Comparison of ENCODE assay signal across 12 mouse cellular contexts in genomic region chr6:118070321-118071012, GRCm38 (mm10). TPM values are rescaled to one million over a fixed set of nuclear protein-coding genes. Genes with fewer than 3 reads are reported as not detected.
DNase-seq lines count a peak whose midpoint lies in the region; ATAC-seq and TF ChIP-seq lines count a peak whose summit lies in the region.
"Had no signal": no experiment of that assay in that cellular context is flagged by ENCODE, and none has a peak within 500 bp of the region (broad histone marks: within the 10 kb centered on the region; RNA-seq: fewer than 3 reads in every experiment).

No protein-coding gene starts in this region.

- no peaks in the 10 kb centered on the region for H3K9me3 ChIP-seq in hindbrain, postnatal 0 days (ENCODE audit: low read length)
- no peaks in the 10 kb centered on the region for H3K9me3 ChIP-seq in hindbrain, embryonic 10.5 days
- H3K9me3 ChIP-seq in liver, postnatal 0 days (ENCODE audit: low read length) = no peaks in the 10 kb centered on the region
- H3K9me3 ChIP-seq: hindbrain, embryonic 13.5 days; lung, embryonic 15.5 days had no signal

- H3K27ac ChIP-seq in hindbrain, postnatal 0 days = peak overlapping the region; percentile 2; the same call in 1 of the 2 replicates
- H3K27ac ChIP-seq in hindbrain, embryonic 10.5 days = no peak overlapping the region
- H3K27ac ChIP-seq in liver, postnatal 0 days (ENCODE audit: low read depth) = no peak overlapping the region
- H3K27ac ChIP-seq: hindbrain, embryonic 13.5 days; lung, embryonic 15.5 days had no signal

- no peak overlapping the region for H3K4me2 ChIP-seq in hindbrain, postnatal 0 days (ENCODE audit: low read depth, low read length)
- no peak overlapping the region for H3K4me2 ChIP-seq in liver, postnatal 0 days (ENCODE audit: low read depth, low read length)
- H3K4me2 ChIP-seq: hindbrain, embryonic 13.5 days; lung, embryonic 15.5 days had no signal

- H3K4me1 ChIP-seq in hindbrain, postnatal 0 days (ENCODE audit: insufficient read depth, low read length) = peaks cover 16% of the 10 kb centered on the region
- peaks cover 29% of the 10 kb centered on the region for H3K4me1 ChIP-seq in hindbrain, embryonic 10.5 days (replicated peaks)
- H3K4me1 ChIP-seq in liver, postnatal 0 days (ENCODE audit: insufficient read depth) = peaks cover 9% of the 10 kb centered on the region; the same call in 1 of the 2 replicates

- peak; percentile 44 for DNase-seq in hindbrain, postnatal 0 days (ENCODE audit: low spot score)
- no peak for DNase-seq in hindbrain, embryonic 10.5 days (ENCODE audit: low spot score)
- peak; percentile 60 for DNase-seq in 3T3-L1 (ENCODE audit: low read depth, low spot score)
- DNase-seq in cerebellum, adult 11 months = peak; percentile 72
- peak; percentile 60 to 68 for DNase-seq in layer of hippocampus, postnatal 36 days
- DNase-seq in liver, postnatal 0 days = no peak
- no peak for DNase-seq in adrenal gland, adult 8-10 months
- DNase-seq in embryo, embryonic 11 days = no peak
- DNase-seq: adrenal gland, adult 2 months had no signal

- WGBS in hindbrain, postnatal 0 days = 52% methylated on average over 5 of the region's 5 CpGs
- 74% methylated on average over 5 of the region's 5 CpGs for WGBS in hindbrain, embryonic 10.5 days
- 55% methylated on average over 5 of the region's 5 CpGs for WGBS in liver, postnatal 0 days (ENCODE audit: insufficient replicate concordance)

- no peak for ATAC-seq in hindbrain, postnatal 0 days
- no peak for ATAC-seq in liver, postnatal 0 days

- no peak overlapping the region for H3K4me3 ChIP-seq in hindbrain, postnatal 0 days (ENCODE audit: low read length)
- no peak overlapping the region for H3K4me3 ChIP-seq in hindbrain, embryonic 10.5 days
- no peak overlapping the region for H3K4me3 ChIP-seq in liver, postnatal 0 days (ENCODE audit: low read depth, low read length)
- H3K4me3 ChIP-seq: hindbrain, embryonic 13.5 days; lung, embryonic 15.5 days had no signal

- no peaks in the 10 kb centered on the region for H3K27me3 ChIP-seq in hindbrain, postnatal 0 days (ENCODE audit: insufficient read depth, low read length)
- H3K27me3 ChIP-seq in hindbrain, embryonic 10.5 days (ENCODE audit: insufficient read depth, poor library complexity, severe bottlenecking) = peaks cover 33% of the 10 kb centered on the region
- peaks cover 23% of the 10 kb centered on the region for H3K27me3 ChIP-seq in liver, postnatal 0 days (ENCODE audit: insufficient read depth, low read length)

- no peak for TF ChIP-seq CTCF in hindbrain, postnatal 0 days (IDR thresholded peaks at IDR 0.05; ENCODE audit: low read depth)
- no peak for TF ChIP-seq CTCF in liver, postnatal 0 days (IDR thresholded peaks at IDR 0.05; ENCODE audit: low read depth)

- no peaks in the 10 kb centered on the region for H3K36me3 ChIP-seq in hindbrain, postnatal 0 days (ENCODE audit: insufficient read depth, low read length)
- H3K36me3 ChIP-seq in hindbrain, embryonic 10.5 days = no peaks in the 10 kb centered on the region
- H3K36me3 ChIP-seq in liver, postnatal 0 days (replicated peaks; ENCODE audit: insufficient read depth, low read length) = no peaks in the 10 kb centered on the region
- H3K36me3 ChIP-seq: hindbrain, embryonic 13.5 days; lung, embryonic 15.5 days had no signal

- TF ChIP-seq EP300 in liver, postnatal 0 days (IDR thresholded peaks at IDR 0.05; ENCODE audit: low read depth) = no peak

- no peak overlapping the region for H3K9ac ChIP-seq in hindbrain, postnatal 0 days (replicated peaks; ENCODE audit: low read length)
- H3K9ac ChIP-seq in liver, postnatal 0 days (replicated peaks) = no peak overlapping the region
- H3K9ac ChIP-seq: hindbrain, embryonic 13.5 days; lung, embryonic 15.5 days had no signal

RNA-seq across cellular contexts. Expression of gene Rasgef1a, which starts 59.2 kb away (rescaled TPM):
- 12.5 and 14.3 TPM in 2 replicates for total RNA-seq in hindbrain, postnatal 0 days (2014; rRNA removed)
- polyA plus RNA-seq in hindbrain, postnatal 0 days (2015; fragmentation: Nextera tagmentation; extraction: Ambion mirVana) = 6.5 and 7.0 TPM in 2 replicates
- 0.06 TPM in 1 of 2 replicates, not detected in the other for polyA plus RNA-seq in hindbrain, embryonic 10.5 days (2016; fragmentation: Nextera tagmentation; extraction: Ambion mirVana)
- total RNA-seq in layer of hippocampus, postnatal 36 days (2021) = 100 to 1,000 TPM; 207 to 211 TPM
- 0.06 and 0.11 TPM in 2 replicates for polyA plus RNA-seq in liver, postnatal 0 days (2015; fragmentation: Nextera tagmentation; extraction: Ambion mirVana)
- 1 to 10 TPM in 1 of 4 experiments, under 1 TPM in 3; 0.52 to 1.3 (median 0.79) TPM for total RNA-seq in adrenal gland, adult 8-10 months (2022)
- total RNA-seq: granulocyte monocyte progenitor cell, adult 5-6 weeks had no signal

Comparison
In these comparisons a context has a peak if more than half of its experiments do, and no peak if none do; other contexts are left out.
1. DNase-seq: peak in hindbrain, postnatal 0 days (single experiment), 3T3-L1 (single experiment), cerebellum, adult 11 months (single experiment) and layer of hippocampus, postnatal 36 days (2 of 2); none in hindbrain, embryonic 10.5 days (single experiment), liver, postnatal 0 days (single experiment), adrenal gland, adult 8-10 months (single experiment) and embryo, embryonic 11 days (single experiment).
2. RNA of gene Rasgef1a, which starts 59.2 kb away (total RNA-seq): 207 to 211 TPM in layer of hippocampus, postnatal 36 days; 12.5 to 14.3 TPM in hindbrain, postnatal 0 days and 0.52 to 1.3 TPM in adrenal gland, adult 8-10 months; every median in the first group is over 10 times any median in the second.